Mouse (Mus musculus): Measurements from ENCODE around the gene Adcy7. TPM values are rescaled to one million over a fixed set of nuclear protein-coding genes. Genes with fewer than 3 reads are reported as not detected.

Gene Adcy7
- total and polyA plus RNA-seq, 3 experiments = 70.0 to 129 (median 117) TPM

DNA sequence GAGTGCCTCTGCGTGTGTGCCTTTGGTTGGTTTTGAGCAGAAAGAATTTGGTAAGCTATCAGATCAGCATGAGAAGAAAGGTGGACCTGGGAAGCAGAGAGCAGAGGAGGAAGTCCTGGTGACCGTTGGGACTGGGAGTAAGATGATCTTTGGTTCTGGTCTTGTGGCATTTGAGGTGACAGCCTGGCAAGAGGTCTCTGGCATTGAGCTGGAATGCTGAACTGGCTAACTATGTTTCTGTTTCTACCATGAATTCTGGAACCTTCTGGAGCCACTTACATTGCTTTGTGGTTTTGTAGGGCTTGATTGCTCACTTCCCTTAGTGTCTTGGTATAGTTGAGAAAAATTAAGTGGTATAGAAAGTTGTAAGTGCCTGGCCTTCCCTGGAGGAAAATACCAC is 34.6 kb upstream of the Adcy7 start:
- no peak for ATAC-seq (ENCODE audit: extremely low read depth, insufficient number of reproducible peaks, low FRiP score, poor library complexity, severe bottlenecking)
- peaks cover 8% of the 10 kb centered on the region for H3K4me1 ChIP-seq (ENCODE audit: insufficient read depth, low read depth, low read length)
- DNase-seq (ENCODE audit: low spot score) = no peak
- H3K27me3 ChIP-seq (ENCODE audit: insufficient read depth, low read length) = no peaks in the 10 kb centered on the region
- peaks cover 42% of the 10 kb centered on the region for H3K36me3 ChIP-seq (replicated peaks)
- no peak for TF ChIP-seq GATA2 (IDR thresholded peaks at IDR 0.05; ENCODE audit: borderline replicate concordance, low read depth, low read length)
- no peak for TF ChIP-seq GATA1 (IDR thresholded peaks at IDR 0.05; ENCODE audit: borderline replicate concordance, low read length)
- TF ChIP-seq TAL1 (conservative IDR thresholded peaks at IDR 0.05; ENCODE audit: low read depth, low read length) = no peak
- no peak for TF ChIP-seq CTCF (IDR thresholded peaks at IDR 0.05; ENCODE audit: low read depth, low read length)
- no peak for TF ChIP-seq POLR2AphosphoS5 (IDR thresholded peaks at IDR 0.05; ENCODE audit: insufficient replicate concordance, low read depth, low read length)
- no peaks in the 10 kb centered on the region for H3K9me3 ChIP-seq (replicated peaks)
- no peak overlapping the region for H3K4me3 ChIP-seq (ENCODE audit: low read depth, low read length)

- H3K4me3 ChIP-seq (ENCODE audit: low read depth, low read length) = no peak overlapping the region
- H3K36me3 ChIP-seq (replicated peaks) = peaks cover 49% of the 10 kb centered on the region
- ATAC-seq (ENCODE audit: extremely low read depth, insufficient number of reproducible peaks, low FRiP score, poor library complexity, severe bottlenecking) = no peak
- DNase-seq (ENCODE audit: low spot score) = no peak
- H3K9me3 ChIP-seq (replicated peaks) = no peaks in the 10 kb centered on the region
- H3K27me3 ChIP-seq (ENCODE audit: insufficient read depth, low read length) = no peaks in the 10 kb centered on the region
- no peak for TF ChIP-seq POLR2AphosphoS5 (IDR thresholded peaks at IDR 0.05; ENCODE audit: insufficient replicate concordance, low read depth, low read length)
- no peak for TF ChIP-seq TAL1 (conservative IDR thresholded peaks at IDR 0.05; ENCODE audit: low read depth, low read length)
- no peak for TF ChIP-seq GATA1 (IDR thresholded peaks at IDR 0.05; ENCODE audit: borderline replicate concordance, low read length)
- no peak for TF ChIP-seq CTCF (IDR thresholded peaks at IDR 0.05; ENCODE audit: low read depth, low read length)
- no peak for TF ChIP-seq GATA2 (IDR thresholded peaks at IDR 0.05; ENCODE audit: borderline replicate concordance, low read depth, low read length)
- H3K4me1 ChIP-seq (ENCODE audit: insufficient read depth, low read depth, low read length) = peaks cover 8% of the 10 kb centered on the region
Observed at GRCm38 (mm10) chr8:88239277-88239676, 32.9 kb upstream of the Adcy7 start.

- ATAC-seq (ENCODE audit: extremely low read depth, insufficient number of reproducible peaks, low FRiP score, poor library complexity, severe bottlenecking) = no peak
- TF ChIP-seq CTCF (IDR thresholded peaks at IDR 0.05; ENCODE audit: low read depth, low read length) = no peak
- TF ChIP-seq GATA2 (IDR thresholded peaks at IDR 0.05; ENCODE audit: borderline replicate concordance, low read depth, low read length) = no peak
- no peak for TF ChIP-seq GATA1 (IDR thresholded peaks at IDR 0.05; ENCODE audit: borderline replicate concordance, low read length)
- TF ChIP-seq POLR2AphosphoS5 (IDR thresholded peaks at IDR 0.05; ENCODE audit: insufficient replicate concordance, low read depth, low read length) = no peak
- no peak for TF ChIP-seq TAL1 (conservative IDR thresholded peaks at IDR 0.05; ENCODE audit: low read depth, low read length)
Observed at GRCm38 (mm10) chr8:88241871-88242270, 30.3 kb upstream of the Adcy7 start.

GRCm38 (mm10) chr8:88244298-88244697 is 27.9 kb upstream of the Adcy7 start:
- H3K4me3 ChIP-seq (ENCODE audit: low read depth, low read length) = no peak overlapping the region
- ATAC-seq (ENCODE audit: extremely low read depth, insufficient number of reproducible peaks, low FRiP score, poor library complexity, severe bottlenecking) = peak; percentile 63
- no peaks in the 10 kb centered on the region for H3K27me3 ChIP-seq (ENCODE audit: insufficient read depth, low read length)
- H3K9me3 ChIP-seq (replicated peaks) = no peaks in the 10 kb centered on the region
- TF ChIP-seq GATA1 (IDR thresholded peaks at IDR 0.05; ENCODE audit: borderline replicate concordance, low read length) = no peak
- no peak for TF ChIP-seq GATA2 (IDR thresholded peaks at IDR 0.05; ENCODE audit: borderline replicate concordance, low read depth, low read length)
- peak; percentile 89 for TF ChIP-seq CTCF (IDR thresholded peaks at IDR 0.05; ENCODE audit: low read depth, low read length)
- TF ChIP-seq POLR2AphosphoS5 (IDR thresholded peaks at IDR 0.05; ENCODE audit: insufficient replicate concordance, low read depth, low read length) = no peak
- no peak for TF ChIP-seq TAL1 (conservative IDR thresholded peaks at IDR 0.05; ENCODE audit: low read depth, low read length)
- peak; percentile 25 for DNase-seq (ENCODE audit: low spot score)
- no peaks in the 10 kb centered on the region; the same call in 1 of the 2 replicates for H3K4me1 ChIP-seq (ENCODE audit: insufficient read depth, low read depth, low read length)
- H3K36me3 ChIP-seq (replicated peaks) = peaks cover 65% of the 10 kb centered on the region

More at GRCm38 (mm10) chr8:88241871-88242270, 30.3 kb upstream of the Adcy7 start:
- Histone ChIP-seq H3K27me3 (ENCODE audit: insufficient read depth, low read length) (no peaks in the 10 kb centered on the region), H3K4me1 (ENCODE audit: insufficient read depth, low read depth, low read length) (peaks cover 6% of the 10 kb centered on the region), H3K36me3 (replicated peaks) (peaks cover 61% of the 10 kb centered on the region), H3K9me3 (replicated peaks) (no peaks in the 10 kb centered on the region), H3K4me3 (ENCODE audit: low read depth, low read length) (no peak overlapping the region)
- DNase-seq (ENCODE audit: low spot score) = no peak

GRCm38 (mm10) chr8:88252791-88253190 is 19.4 kb upstream of the Adcy7 start:
- H3K27me3 ChIP-seq (ENCODE audit: insufficient read depth, low read length) = no peaks in the 10 kb centered on the region
- TF ChIP-seq TAL1 (conservative IDR thresholded peaks at IDR 0.05; ENCODE audit: low read depth, low read length) (no peak), CTCF (IDR thresholded peaks at IDR 0.05; ENCODE audit: low read depth, low read length) (peak; percentile 39; the same call in 1 of the 2 replicates)
- peaks cover 83% of the 10 kb centered on the region for H3K36me3 ChIP-seq (replicated peaks)
- no peak for ATAC-seq (ENCODE audit: extremely low read depth, insufficient number of reproducible peaks, low FRiP score, poor library complexity, severe bottlenecking)
- peak; percentile 10 for DNase-seq (ENCODE audit: low spot score)
- no peak overlapping the region for H3K4me3 ChIP-seq (ENCODE audit: low read depth, low read length)
- H3K4me1 ChIP-seq (ENCODE audit: insufficient read depth, low read depth, low read length) = no peaks in the 10 kb centered on the region; the same call in 1 of the 2 replicates
- no peaks in the 10 kb centered on the region for H3K9me3 ChIP-seq (replicated peaks)

DNA sequence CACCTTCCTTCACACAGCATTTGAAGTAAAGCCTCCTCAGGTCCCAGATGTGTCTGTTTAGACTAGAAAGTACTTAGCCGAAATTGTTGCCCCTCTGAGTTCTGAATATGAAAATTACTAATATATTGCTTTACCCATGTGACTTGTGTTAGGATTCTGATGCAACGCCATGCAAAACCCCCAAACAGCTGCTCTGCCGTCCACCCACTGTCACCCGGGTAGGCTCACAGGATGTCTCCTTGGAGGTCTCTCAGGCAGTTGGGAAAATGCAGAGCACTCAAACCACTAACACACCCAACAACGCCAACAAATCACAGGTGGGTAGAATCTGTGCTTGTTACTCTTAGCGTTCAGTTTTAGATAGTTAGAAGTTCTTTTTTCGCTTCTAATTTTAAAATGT is 17.2 kb upstream of the Adcy7 start:
- Histone ChIP-seq H3K4me1 (ENCODE audit: insufficient read depth, low read depth, low read length) (no peaks in the 10 kb centered on the region; the same call in 1 of the 2 replicates), H3K36me3 (replicated peaks) (peaks cover 77% of the 10 kb centered on the region), H3K9me3 (replicated peaks) (no peaks in the 10 kb centered on the region), H3K27me3 (ENCODE audit: insufficient read depth, low read length) (no peaks in the 10 kb centered on the region), H3K4me3 (ENCODE audit: low read depth, low read length) (no peak overlapping the region)
- no peak for DNase-seq (ENCODE audit: low spot score)
- TF ChIP-seq GATA1 (IDR thresholded peaks at IDR 0.05; ENCODE audit: borderline replicate concordance, low read length) (no peak), TAL1 (conservative IDR thresholded peaks at IDR 0.05; ENCODE audit: low read depth, low read length) (no peak), POLR2AphosphoS5 (IDR thresholded peaks at IDR 0.05; ENCODE audit: insufficient replicate concordance, low read depth, low read length) (no peak), GATA2 (IDR thresholded peaks at IDR 0.05; ENCODE audit: borderline replicate concordance, low read depth, low read length) (no peak), CTCF (IDR thresholded peaks at IDR 0.05; ENCODE audit: low read depth, low read length) (no peak)
- no peak for ATAC-seq (ENCODE audit: extremely low read depth, insufficient number of reproducible peaks, low FRiP score, poor library complexity, severe bottlenecking)
